Mouse (Mus musculus) kidney, postnatal 0 days (tissue): ENCODE data around the gene Apc2. TPM values are rescaled to one million over a fixed set of nuclear protein-coding genes. Genes with fewer than 3 reads are reported as not detected.

ENCODE experiments used
- ATAC-seq: fragments of 200-750 bp; cut with Nextera tagmentation; replicated peaks from 2 replicates; pipeline ENCODE4 v1.8.0; 2017; ENCODE audit warnings: low read depth, moderate number of reproducible peaks, moderate TSS enrichment, moderate library complexity; ENCODE audit not compliant: low FRiP score
- DNase-seq: peaks from one replicate; pipeline ENCODE4 v3.0.0-alpha.2; 2016; ENCODE audit warnings: low spot score
- H3K27ac ChIP-seq: fragments of 300-500 bp; sonication (generic); 2 replicates; pipeline ENCODE4 v1.5.1; 2014; ENCODE audit warnings: mild to moderate bottlenecking
- H3K27me3 ChIP-seq: fragments of 300-500 bp; sonication (generic); 2 replicates; pipeline ENCODE4 v1.6.1; 2014; ENCODE audit warnings: low read length, mixed read lengths; ENCODE audit not compliant: insufficient read depth
- H3K36me3 ChIP-seq: fragments of 300-500 bp; sonication (generic); 2 replicates; pipeline ENCODE4 v1.6.1; 2014; ENCODE audit warnings: low read length, mixed read lengths; ENCODE audit not compliant: insufficient read depth
- H3K4me1 ChIP-seq: fragments of 300-500 bp; sonication (generic); replicated peaks from 2 replicates; pipeline ENCODE4 v1.6.1; 2014; ENCODE audit warnings: antibody characterized with exemption, low read length, mixed read lengths; ENCODE audit not compliant: insufficient read depth
- H3K4me2 ChIP-seq: fragments of 300-500 bp; sonication (generic); 2 replicates; pipeline ENCODE4 v1.6.1; 2014; ENCODE audit warnings: mild to moderate bottlenecking, low read length, moderate library complexity, mixed read lengths
- H3K4me3 ChIP-seq: fragments of 300-500 bp; sonication (generic); replicated peaks from 2 replicates; pipeline ENCODE4 v1.5.1; 2014; ENCODE audit warnings: low read depth, low read length
- H3K9ac ChIP-seq: fragments of 300-500 bp; sonication (generic); 2 replicates; pipeline ENCODE4 v1.6.1; 2014; ENCODE audit warnings: low read depth, low read length
- H3K9me3 ChIP-seq: fragments of 300-500 bp; sonication (generic); replicated peaks from 2 replicates; pipeline ENCODE4 v1.6.1; 2016; ENCODE audit warnings: low read length, inconsistent platforms, mixed read lengths
- CTCF ChIP-seq: IDR thresholded peaks from 2 replicates; pipeline ENCODE4 v1.5.1; 2016; ENCODE audit warnings: antibody characterized with exemption, low read depth, mild to moderate bottlenecking, moderate library complexity
- WGBS: fragments of 180-500 bp; shearing (Covaris S2); extraction: QIAGEN DNeasy Blood & Tissue Kit; methylation state at CpG from one replicate; pipeline ENCODE4 v1.1.7; 2014; 5-methylcytosine and 5-hydroxymethylcytosine counted together
- microRNA-seq: library from miRNA; unstranded; fragments of <30 nt; microRNA quantifications from one replicate; pipeline ENCODE4, GENCODE M21; 2016
- polyA plus RNA-seq: library from polyadenylated mRNA; unstranded; fragments of >200 nt; fragmentation: Nextera tagmentation; extraction: Ambion mirVana; gene quantifications from 2 replicates; pipeline ENCODE4 v1.2.1, GENCODE M21; 2015

Gene Apc2
- polyA plus RNA-seq, 1 experiment from 2014 or later: 0.86 TPM

DNA sequence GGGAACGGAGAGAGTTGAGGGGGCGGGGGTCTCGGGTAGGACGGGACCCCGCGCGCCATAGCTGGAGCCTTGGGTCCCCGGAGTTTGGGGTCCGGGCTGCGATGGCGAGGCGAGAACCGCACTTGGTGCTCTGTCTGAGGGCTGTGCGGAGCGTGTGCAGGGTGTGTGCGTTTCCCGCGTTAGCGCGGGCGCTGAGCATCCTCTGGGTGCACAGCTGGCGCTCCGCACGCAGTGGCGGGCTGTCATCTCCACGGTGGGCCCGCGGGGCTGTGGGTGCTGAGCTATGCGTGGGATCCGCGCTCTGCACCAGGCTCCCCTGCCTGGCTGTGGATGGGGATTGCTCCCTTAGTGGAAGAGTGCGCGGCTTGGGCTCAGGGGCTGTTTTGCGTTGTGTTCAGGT is 61.0 kb downstream of the Apc2 start:
- peaks cover 13% of the 10 kb centered on the region; the same call in 1 of the 2 replicates for H3K4me1 ChIP-seq
- H3K27ac ChIP-seq: no peak overlapping the region
- H3K4me3 ChIP-seq: peak overlapping the region; percentile 27
- TF ChIP-seq CTCF: no peak
- peak overlapping the region; percentile 53 for H3K4me2 ChIP-seq
- H3K27me3 ChIP-seq: peaks cover 32% of the 10 kb centered on the region
- ATAC-seq (no peak), DNase-seq (no peak)
- no peak overlapping the region; the same call in 1 of the 2 replicates for H3K9ac ChIP-seq
- H3K9me3 ChIP-seq: no peaks in the 10 kb centered on the region
- 2% methylated on average over 33 of the region's 34 CpGs for WGBS
- H3K36me3 ChIP-seq: no peaks in the 10 kb centered on the region

DNA sequence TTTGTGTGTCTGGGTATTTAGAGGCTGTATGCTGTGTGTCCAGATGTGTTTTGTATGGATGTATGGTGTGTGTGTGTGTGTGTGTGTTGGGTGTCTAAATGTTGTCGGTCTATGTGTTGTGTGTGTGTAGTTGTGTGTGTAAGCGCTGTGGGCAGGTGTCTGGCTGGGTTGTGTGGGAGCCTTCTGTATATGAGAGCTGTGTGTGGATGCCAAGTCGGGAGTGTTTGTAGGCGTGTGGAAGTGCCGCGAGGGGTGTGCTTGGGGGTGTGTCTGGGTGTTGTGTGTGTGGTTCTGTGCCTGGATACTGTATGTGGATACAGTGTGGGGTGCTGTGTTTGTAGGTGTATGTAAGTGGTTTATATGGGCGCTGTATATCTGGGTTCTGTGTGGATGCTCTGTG is 61.6 kb downstream of the Apc2 start:
- peaks cover 32% of the 10 kb centered on the region for H3K27me3 ChIP-seq
- no peak overlapping the region for H3K9ac ChIP-seq
- WGBS: 27% methylated on average over 7 of the region's 7 CpGs
- H3K4me3 ChIP-seq: no peak overlapping the region
- no peaks in the 10 kb centered on the region for H3K36me3 ChIP-seq
- no peaks in the 10 kb centered on the region for H3K9me3 ChIP-seq
- no peak for TF ChIP-seq CTCF
- H3K27ac ChIP-seq: no peak overlapping the region
- peaks cover 13% of the 10 kb centered on the region; the same call in 1 of the 2 replicates for H3K4me1 ChIP-seq
- DNase-seq (no peak), ATAC-seq (no peak)
- H3K4me2 ChIP-seq: peak overlapping the region; percentile 42

DNA sequence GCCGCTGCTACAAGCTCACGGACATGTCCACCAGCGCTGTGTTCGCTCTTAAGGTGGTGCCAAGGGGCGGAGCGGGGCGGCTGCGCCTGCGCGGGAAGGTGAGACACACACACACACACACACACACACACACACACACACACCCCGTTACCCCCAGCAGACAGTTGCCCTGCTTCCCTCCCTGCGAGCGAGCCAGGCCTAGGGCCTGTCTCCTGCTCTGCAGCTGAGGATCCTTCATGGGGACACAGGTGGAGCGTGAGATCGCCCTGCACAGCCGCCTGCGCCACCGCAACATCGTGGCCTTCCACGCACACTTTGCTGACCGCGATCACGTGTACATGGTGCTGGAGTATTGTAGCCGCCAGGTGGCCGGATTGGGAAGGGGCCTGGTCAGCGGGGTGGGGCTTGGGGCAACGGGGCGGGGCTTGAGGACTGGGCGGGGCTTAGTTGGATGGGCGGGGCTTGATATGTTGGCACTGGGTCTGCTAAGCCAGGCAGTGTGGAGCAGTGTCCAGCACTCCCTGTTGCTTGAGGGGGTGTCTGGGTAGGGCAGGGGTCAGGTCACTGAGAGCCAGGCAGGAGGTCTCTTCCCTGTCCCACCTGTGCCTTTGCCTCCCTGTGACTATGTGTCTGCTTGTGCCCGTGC is 62.3 kb downstream of the Apc2 start:
- DNase-seq (no peak), ATAC-seq (peak; percentile 55)
- Histone ChIP-seq H3K36me3 (no peaks in the 10 kb centered on the region), H3K4me1 (peaks cover 13% of the 10 kb centered on the region; the same call in 1 of the 2 replicates), H3K9ac (0 out of 2 replicates have a peak overlapping the region, but pooled peaks have one; percentile 23), H3K4me3 (no peak overlapping the region), H3K9me3 (no peaks in the 10 kb centered on the region), H3K27ac (no peak overlapping the region), H3K4me2 (peak overlapping the region; percentile 42), H3K27me3 (peaks cover 32% of the 10 kb centered on the region)
- 5% methylated on average over 31 of the region's 31 CpGs for WGBS
- peak; percentile 48 for TF ChIP-seq CTCF

DNA sequence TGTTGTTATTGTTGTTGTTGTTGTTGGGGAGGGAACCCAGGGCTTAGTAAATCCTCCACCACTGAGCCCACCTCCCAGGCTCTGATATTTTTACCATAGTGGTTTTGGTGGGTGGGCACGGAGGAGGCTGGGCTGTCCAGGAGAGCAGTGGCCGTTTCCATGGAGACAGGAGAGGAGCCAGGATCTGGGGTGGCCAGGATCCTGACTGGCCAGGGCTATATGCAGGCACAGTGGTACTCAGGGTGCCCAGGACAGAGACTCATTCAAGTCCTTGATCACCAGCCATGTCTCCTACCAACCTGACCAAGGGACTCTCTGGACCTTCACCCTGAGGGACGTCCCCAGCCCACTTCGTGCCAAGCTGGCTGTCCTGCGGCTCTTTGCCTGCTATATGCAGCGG is 68.0 kb downstream of the Apc2 start:
- H3K27me3 ChIP-seq: no peaks in the 10 kb centered on the region
- no peak overlapping the region for H3K4me2 ChIP-seq
- no peaks in the 10 kb centered on the region for H3K9me3 ChIP-seq
- no peak overlapping the region for H3K4me3 ChIP-seq
- DNase-seq (no peak), ATAC-seq (no peak)
- no peak overlapping the region for H3K27ac ChIP-seq
- H3K36me3 ChIP-seq: no peaks in the 10 kb centered on the region
- no peak for TF ChIP-seq CTCF
- no peak overlapping the region for H3K9ac ChIP-seq
- WGBS: 25% methylated on average over 6 of the region's 6 CpGs
- H3K4me1 ChIP-seq: no peaks in the 10 kb centered on the region

DNA sequence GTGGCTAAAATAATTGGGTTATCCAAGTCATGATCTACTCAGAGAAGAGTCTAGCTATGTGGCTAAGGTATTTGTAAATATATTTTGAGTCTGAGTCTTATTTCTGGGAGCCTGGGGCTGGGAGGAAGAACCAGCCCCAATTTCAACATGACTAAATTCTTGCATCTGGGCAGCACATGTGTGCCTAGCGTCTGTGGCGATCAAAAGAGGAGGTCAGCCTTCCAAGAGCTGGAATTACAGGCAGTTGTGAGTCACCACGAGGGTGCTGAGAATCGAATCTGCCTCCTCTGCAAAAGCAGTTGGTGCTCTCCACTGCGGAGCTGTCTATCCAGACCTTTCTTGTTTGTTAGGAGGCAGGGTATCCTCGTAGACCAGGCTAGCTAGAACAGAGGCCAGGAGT is 70.0 kb downstream of the Apc2 start:
- no peak for TF ChIP-seq CTCF
- no peak for ATAC-seq
- Histone ChIP-seq H3K4me1 (no peaks in the 10 kb centered on the region), H3K4me3 (no peak overlapping the region), H3K27me3 (no peaks in the 10 kb centered on the region), H3K36me3 (no peaks in the 10 kb centered on the region), H3K4me2 (no peak overlapping the region), H3K9ac (no peak overlapping the region), H3K9me3 (no peaks in the 10 kb centered on the region), H3K27ac (no peak overlapping the region)
- 71% methylated on average over 6 of the region's 6 CpGs for WGBS
- DNase-seq: no peak

Small RNA genes within 50 kb of the gene (microRNA-seq; reads per million reads assigned to microRNA genes)
- gene Mir6911: 0.80 reads per million

Other genes with a start within 250 kb of the Apc2 start
- 901 and 946 TPM in 2 replicates for gene Gpx4, start 248.8 kb upstream of the Apc2 start, polyA plus RNA-seq
- 9.6 and 10.5 TPM in 2 replicates for gene Sbno2, start 190.4 kb upstream of the Apc2 start, polyA plus RNA-seq
- gene Stk11, start 180.2 kb upstream of the Apc2 start, polyA plus RNA-seq: 14.2 and 15.1 TPM in 2 replicates
- 936 and 986 TPM in 2 replicates for gene Atp5d, start 157.3 kb upstream of the Apc2 start, polyA plus RNA-seq
- 4.7 and 6.4 TPM in 2 replicates for gene Cbarp, start 155.1 kb upstream of the Apc2 start, polyA plus RNA-seq
- 13.7 and 18.6 TPM in 2 replicates for gene Midn, start 147.7 kb upstream of the Apc2 start, polyA plus RNA-seq
- gene Cirbp, start 130.0 kb upstream of the Apc2 start, polyA plus RNA-seq: 290 and 317 TPM in 2 replicates
- gene 1600002K03Rik, start 123.0 kb upstream of the Apc2 start, polyA plus RNA-seq: 9.3 and 11.0 TPM in 2 replicates
- gene Efna2, start 116.5 kb upstream of the Apc2 start, polyA plus RNA-seq: 10.2 and 10.5 TPM in 2 replicates
- gene Mum1, start 69.5 kb upstream of the Apc2 start, polyA plus RNA-seq: 44.2 and 52.7 TPM in 2 replicates
- 537 and 556 TPM in 2 replicates for gene Ndufs7, start 46.9 kb upstream of the Apc2 start, polyA plus RNA-seq
- gene Gamt, start 35.0 kb upstream of the Apc2 start, polyA plus RNA-seq: 25.5 and 26.0 TPM in 2 replicates
- gene Dazap1, start 34.5 kb upstream of the Apc2 start, polyA plus RNA-seq: 43.7 and 44.6 TPM in 2 replicates
- gene Rps15, start 3.5 kb upstream of the Apc2 start, polyA plus RNA-seq: 974 and 1,069 TPM in 2 replicates
- 52.2 and 53.6 TPM in 2 replicates for gene 2310011J03Rik, start 24.6 kb downstream of the Apc2 start, polyA plus RNA-seq
- 5.4 and 5.9 TPM in 2 replicates for gene Pcsk4, start 33.5 kb downstream of the Apc2 start, polyA plus RNA-seq
- gene Reep6, start 34.0 kb downstream of the Apc2 start, polyA plus RNA-seq: 11.7 and 12.1 TPM in 2 replicates
- gene Adamtsl5, start 52.4 kb downstream of the Apc2 start, polyA plus RNA-seq: 3.0 and 3.2 TPM in 2 replicates
- gene Plk5, start 60.5 kb downstream of the Apc2 start, polyA plus RNA-seq: 0.51 and 1.0 TPM in 2 replicates
- 6.6 and 7.8 TPM in 2 replicates for gene Mex3d, start 91.7 kb downstream of the Apc2 start, polyA plus RNA-seq
- gene Mbd3, start 103.6 kb downstream of the Apc2 start, polyA plus RNA-seq: 163 and 165 TPM in 2 replicates
- gene Uqcr11, start 110.9 kb downstream of the Apc2 start, polyA plus RNA-seq: 1,117 and 1,253 TPM in 2 replicates
- gene Tcf3, start 137.7 kb downstream of the Apc2 start, polyA plus RNA-seq: 76.4 and 83.7 TPM in 2 replicates
- gene Onecut3, start 198.9 kb downstream of the Apc2 start, polyA plus RNA-seq: not detected in 2 replicates
- 0.09 and 0.16 TPM in 2 replicates for gene Atp8b3, start 243.1 kb downstream of the Apc2 start, polyA plus RNA-seq